Mouse (Mus musculus) urinary bladder, postnatal 10 days (tissue): ENCODE data around the gene Grb10.

ENCODE experiments used
- DNase-seq: peaks from one replicate; pipeline ENCODE4 v3.0.0; 2022; ENCODE audit warnings: low spot score

Grb10 gene

DNA sequence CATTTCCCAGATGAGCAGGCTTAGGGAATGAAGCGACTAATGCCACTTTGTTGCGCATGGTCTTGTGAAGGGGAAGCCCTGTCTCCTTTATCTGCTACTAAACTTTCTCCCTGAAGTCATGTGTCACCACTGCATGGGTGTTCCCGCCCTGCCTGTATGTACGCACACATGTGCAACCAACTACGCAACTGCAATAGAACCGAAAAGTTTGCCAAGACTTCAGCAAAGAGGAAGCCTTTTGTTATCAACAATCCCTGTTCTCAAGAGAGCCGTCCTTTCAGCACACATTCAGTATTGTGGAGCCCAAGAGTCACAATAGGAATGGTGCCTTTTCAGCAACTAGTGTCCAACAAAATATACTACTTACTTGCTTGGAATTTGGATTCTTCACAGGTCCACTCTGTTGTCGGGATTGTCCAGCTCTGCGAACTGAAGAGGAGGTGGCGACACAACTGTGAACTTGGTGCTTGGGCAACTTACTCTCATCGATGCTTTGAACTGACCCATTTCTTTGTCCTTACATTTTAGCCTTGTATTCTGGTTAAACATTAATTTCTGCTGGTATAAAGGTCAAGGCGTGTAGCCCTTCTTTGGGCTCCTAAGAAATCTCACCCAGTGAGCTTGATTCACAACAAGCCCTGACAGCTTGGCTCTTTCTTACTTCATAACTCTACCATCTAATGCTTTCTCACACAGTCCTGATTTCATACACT is 140.7 kb downstream of the Grb10 start, which contains the start of gene Ddc:
TSS of gene Ddc (minus strand) at position 500 of the 713 bp plus-strand sequence.
- no peak for DNase-seq

DNA sequence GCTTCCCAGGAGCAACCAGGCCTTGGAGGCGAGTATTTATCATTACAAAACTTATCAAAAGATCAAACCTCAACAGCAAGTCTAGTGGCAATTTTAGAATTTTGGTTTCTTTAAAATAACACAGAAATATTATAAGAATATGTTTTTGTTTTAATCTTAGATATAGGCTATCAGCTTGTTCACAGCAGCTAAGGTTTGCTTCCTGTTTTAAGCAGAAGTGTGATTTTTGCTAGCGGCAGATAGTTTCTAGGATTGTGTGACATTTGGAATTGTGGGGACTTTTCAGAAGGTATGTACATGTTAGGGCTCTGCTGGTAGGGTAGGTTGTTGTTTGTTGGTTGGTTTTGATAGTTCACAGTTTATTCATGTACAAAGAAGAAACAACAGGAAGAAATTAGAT is 143.0 kb downstream of the Grb10 start:
- no peak for DNase-seq

DNA sequence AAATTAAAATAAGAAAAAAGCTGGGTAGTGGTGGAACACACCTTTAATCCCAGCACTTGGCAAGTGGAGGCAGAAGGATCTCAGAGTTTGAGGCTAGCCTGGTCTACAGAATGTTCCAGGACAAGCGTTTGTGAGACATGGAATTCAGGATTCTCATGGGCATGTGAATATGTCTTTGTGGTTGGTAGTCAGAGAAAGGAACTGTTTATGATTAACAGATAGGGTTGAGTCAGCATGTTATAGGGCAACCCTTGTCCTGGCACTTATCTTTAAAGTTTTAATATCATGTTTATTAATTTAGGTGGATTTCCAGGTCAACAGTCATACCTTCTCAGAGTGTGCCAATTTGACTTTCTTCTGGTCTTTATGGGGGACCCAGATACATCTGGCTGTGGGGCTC is 144.7 kb downstream of the Grb10 start:
- DNase-seq = no peak

DNA sequence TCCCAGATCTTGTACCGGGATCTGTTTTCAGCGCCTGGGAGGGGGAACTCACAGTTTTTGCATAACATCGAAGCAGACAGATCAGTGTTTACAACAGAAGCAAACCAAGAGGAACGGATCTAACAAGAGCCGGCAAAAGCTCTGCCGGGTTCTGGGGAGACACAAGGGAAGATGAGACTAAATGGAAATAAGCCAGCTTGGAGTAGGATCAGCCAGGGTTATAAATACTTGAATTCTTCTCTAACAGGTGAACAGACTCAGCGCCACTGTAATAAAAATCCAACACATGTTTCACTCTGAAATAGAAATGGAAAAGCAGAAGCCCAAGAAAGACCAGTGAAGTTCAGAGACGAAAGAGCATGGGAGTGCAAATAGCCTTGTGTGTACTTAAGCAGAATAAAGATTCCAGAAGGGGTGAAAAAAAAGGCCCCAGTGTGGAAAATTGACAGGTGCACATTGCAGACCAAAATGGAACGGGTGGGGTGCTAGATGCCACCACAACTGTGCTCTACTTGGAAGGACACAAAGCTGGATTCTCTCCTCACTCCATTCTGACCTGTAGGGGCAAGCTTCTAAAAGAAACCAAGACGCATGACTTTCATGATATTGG is 145.4 kb downstream of the Grb10 start:
- DNase-seq = no peak

DNA sequence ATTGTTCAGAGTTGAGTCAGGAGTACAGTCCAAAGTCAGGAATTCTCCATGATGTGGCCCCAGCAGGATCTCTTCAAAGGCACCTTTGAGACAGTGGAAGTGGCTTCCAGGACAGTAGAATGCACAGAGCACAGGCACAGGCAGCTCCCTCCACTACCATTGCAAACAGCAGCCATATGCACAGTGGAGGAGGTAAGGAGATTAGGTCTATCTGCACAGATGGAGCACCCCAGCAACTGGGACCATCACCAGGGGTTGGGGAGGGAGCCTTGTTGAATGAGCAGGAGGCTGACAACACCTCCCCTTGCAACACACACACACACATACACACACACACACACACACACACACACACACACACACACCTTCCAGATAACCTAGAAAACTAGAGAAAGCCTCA is 146.7 kb downstream of the Grb10 start:
- DNase-seq = no peak

DNA sequence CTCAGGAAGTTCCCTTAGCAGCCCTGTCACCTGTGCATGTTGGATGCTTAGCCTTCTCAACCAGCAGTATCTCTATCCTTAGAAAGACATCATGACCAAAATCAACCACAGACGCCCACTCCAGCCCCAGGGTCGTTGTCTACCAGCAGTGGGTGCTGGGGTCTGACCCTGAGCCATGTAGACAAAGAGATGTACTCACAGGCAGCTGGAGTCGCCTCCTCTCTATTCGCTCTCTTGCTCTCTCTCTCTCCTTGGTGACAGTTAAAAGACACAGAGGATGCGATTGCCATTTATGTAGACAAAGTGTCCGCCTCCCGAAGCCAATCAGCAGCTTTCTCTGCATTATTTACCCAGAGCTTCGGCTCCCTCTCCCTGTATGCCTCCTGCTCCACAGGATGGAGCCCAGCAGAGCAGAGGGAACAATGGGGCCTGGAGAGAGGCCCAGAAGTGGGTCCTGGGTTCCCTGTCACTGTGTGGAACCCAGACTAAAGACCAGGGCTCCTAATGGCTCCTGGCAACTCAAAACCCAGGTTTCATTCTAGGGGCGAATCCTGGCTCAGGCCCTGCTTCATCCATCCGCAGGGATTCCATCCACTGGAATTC is 148.2 kb downstream of the Grb10 start:
- DNase-seq = no peak

DNA sequence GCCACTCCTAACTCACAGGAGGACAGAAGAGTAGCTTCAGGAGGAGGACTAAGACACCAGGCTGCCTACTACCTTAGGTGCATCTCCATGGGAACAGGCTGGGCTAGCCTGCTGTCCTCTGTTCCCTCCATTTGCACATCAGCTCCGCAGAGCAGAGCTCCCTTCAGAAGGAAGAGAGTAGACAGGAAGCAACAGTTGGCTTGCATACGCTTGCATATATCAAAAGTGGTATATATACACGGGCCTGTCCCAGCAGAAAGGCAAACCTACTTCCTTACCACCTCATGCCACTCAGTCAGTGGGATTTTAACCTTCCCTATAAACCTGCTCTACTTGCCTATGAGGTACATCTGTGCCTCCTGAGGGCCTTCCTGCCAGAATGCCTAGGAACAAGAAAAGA is 149.8 kb downstream of the Grb10 start:
- DNase-seq = no peak

DNA sequence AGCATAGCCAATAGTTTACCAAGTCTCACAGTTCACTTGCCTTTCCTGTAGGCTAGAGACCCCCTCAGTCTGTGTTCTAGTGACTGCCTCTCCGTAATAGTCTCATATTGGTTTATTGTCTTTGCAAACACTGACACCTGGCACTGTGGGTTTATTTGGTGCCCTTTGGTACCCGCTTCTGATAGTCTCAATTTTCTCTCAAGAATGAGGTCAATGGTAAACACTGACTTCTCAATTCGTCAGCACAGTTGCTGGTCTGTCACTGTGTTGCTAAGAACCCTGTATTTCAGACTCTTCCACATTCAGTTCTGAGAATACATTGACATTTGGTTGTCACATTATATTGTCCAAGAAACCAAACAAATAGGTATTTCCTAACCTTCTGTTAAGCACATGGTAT is 150.4 kb downstream of the Grb10 start:
- DNase-seq = no peak

DNA sequence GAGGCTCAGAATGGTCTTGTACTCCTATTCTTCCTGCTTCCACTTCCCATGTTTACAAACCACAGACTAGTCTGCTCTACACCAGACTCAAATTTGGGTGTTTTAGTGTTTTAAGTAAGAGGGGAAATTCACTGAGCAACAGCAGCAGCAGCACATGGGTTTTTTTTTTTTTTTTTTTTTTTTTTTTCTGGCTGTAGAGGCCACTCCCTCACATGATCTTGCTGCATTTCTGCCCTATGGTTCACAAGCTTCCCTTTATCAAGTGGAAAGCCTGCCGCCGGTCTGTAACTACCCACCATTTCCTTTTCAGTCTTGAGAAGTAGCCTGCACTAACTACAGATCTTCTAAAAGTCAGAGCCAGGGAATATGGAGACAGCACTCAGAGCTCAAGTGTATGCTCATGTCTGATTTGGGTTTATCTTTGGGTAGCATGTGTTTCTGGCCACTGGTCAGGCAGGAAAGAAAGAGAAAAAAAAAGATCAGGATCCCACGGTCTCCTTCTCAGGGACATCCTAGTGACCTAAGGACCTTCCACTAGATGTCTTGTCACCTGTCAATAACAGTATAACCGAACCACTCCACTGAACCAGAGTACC is 152.0 kb downstream of the Grb10 start:
- DNase-seq = no peak

DNA sequence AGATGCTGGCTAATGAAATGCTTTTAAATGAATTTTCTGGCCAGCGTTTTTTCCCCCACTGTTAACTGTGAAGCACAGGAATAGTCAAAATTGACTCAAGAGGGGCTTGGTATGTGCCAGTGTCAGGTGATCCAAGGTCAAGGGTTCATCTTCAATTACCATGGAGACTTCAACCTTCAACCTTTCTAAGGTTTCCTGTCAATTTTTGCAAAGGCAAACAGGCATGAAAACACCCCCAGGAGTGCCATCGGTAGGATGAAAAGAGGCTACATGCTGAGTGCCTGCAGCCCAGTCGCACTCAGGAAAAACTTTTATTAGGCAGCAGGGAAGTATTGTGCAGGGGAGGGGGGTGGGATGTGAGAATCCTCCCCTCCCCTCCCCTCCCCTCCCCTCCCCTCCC is 152.6 kb downstream of the Grb10 start:
- no peak for DNase-seq

DNA sequence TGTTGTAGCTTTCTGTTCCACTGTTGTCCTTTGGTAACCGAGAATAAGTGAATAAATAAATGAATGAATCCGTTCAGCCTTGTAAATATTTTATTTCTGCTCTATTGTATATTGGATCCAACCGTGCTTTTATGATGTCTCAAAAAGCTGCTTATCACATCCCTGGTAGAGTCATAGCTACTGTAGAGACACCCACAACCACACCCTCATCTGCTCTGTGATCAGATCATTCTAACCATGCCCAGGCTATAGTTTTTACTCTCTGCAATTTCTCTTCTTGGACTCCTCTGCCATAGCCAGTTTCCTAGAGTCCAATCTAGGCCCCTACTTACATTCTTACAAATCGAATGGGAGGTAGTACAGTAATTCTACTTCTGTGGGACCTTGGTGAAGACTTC is 153.2 kb downstream of the Grb10 start:
- DNase-seq = no peak

DNA sequence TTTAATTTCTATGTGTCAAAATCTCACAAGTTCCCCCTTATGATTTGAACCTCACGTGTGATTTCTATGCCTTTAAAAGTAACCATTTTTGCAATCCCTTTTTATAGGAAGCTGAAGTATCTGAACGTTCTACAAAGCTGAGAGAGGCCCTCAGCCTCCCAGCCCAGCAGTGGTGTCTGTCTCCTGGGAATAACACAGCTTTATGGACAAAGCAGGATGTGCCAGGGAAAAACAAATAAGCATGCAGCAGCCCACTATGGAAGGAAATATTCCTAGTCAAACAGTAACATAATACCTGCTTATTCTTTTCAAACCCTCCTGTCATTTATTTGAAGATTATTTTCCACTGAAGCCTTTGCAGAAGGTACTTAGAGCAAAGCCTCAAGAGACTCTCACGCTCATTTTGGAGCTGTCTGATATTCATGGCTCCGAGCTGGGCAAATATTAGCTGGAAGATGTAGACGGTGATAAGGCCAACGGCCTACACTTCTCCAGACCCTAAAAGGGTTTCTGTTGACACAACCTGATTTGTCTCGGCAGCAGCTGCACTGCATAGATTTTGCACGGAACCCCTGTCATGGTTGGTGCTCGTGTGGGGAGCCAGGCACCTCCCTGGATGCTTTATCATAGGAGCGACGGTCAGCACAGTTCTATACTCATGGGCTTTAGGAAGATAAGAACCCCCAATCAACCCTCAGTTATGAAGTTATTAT is 153.8 kb downstream of the Grb10 start:
- no peak for DNase-seq

DNA sequence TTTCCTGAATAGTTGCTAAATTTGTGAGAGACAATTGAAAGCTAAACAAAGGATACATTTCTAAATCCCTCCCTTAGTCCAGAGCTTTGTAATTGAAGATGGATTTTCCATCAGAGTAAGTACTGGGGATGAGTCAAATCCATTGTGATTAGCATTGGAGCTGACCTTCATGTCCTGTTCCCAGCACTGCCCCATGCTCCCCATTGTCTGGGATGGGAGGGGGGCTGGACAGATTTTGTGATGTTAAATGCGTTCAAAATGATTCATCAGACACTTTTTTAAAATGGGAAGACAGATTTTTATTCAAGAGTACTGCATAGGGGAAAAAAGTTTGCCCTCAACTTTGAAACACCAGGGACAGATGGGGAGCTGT is 156.7 kb downstream of the Grb10 start:
- no peak for DNase-seq

DNA sequence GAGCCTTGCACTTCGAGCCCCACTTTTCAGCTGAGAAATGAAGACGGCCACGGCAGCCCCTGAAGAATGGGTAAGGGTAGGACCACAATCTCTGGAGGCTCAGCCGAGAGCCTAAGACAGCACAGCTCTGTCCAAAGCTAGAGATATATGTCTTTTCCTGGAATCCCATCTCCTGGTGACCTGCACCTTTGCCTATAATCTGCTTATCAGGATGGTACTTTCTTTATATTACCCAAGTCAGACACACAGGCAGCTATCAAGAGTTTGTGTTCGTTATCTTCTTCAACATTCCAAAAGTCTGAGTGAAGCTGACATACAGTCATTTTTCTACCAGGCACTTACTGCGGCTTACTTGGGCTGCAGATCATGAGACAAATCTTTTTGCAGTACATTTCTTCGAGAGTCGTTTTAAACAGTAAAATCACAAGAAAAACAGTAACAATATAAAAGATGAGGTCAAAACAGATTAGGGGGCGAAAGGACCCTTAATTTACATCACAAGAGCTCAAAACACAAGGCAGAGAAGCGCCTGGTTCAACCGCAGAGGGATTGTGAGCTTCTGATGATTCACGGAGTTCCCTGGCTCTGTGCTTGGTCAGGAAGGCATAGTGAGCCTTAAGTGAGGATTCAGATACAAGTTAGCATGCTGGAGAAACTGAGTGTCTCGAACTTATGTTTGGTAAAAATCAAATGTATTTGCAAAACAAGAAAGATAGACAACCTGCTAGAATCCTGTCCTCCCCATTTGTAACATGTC is 157.3 kb downstream of the Grb10 start:
- DNase-seq = no peak
